Mouse (Mus musculus) hindbrain, embryonic 12.5 days (tissue): ENCODE data around the gene Pde10a. TPM values are rescaled to one million over a fixed set of nuclear protein-coding genes. Genes with fewer than 3 reads are reported as not detected.

Source experiments
- ATAC-seq: fragments of 200-750 bp; cut with Nextera tagmentation; 2 replicates; pipeline ENCODE4 v1.8.0; 2017; ENCODE audit warnings: moderate TSS enrichment; ENCODE audit not compliant: low FRiP score
- H3K27ac ChIP-seq: fragments of 300-500 bp; sonication (generic); 2 replicates; pipeline ENCODE4 v1.5.1; 2016; ENCODE audit warnings: mild to moderate bottlenecking
- H3K27me3 ChIP-seq: fragments of 300-500 bp; sonication (generic); 2 replicates; pipeline ENCODE4 v1.6.1; 2016; ENCODE audit warnings: mild to moderate bottlenecking
- H3K36me3 ChIP-seq: fragments of 300-500 bp; sonication (generic); 2 replicates; pipeline ENCODE4 v1.6.1; 2016; ENCODE audit warnings: mild to moderate bottlenecking
- H3K4me1 ChIP-seq: fragments of 300-500 bp; sonication (generic); 2 replicates; pipeline ENCODE4 v1.6.1; 2016
- H3K4me2 ChIP-seq: fragments of 300-500 bp; sonication (generic); replicated peaks from 2 replicates; pipeline ENCODE4 v1.6.1; 2016; ENCODE audit warnings: mild to moderate bottlenecking
- H3K4me3 ChIP-seq: fragments of 300-500 bp; sonication (generic); 2 replicates; pipeline ENCODE4 v1.5.1; 2016; ENCODE audit warnings: mild to moderate bottlenecking
- H3K9ac ChIP-seq: fragments of 300-500 bp; sonication (generic); 2 replicates; pipeline ENCODE4 v1.6.1; 2016; ENCODE audit warnings: mild to moderate bottlenecking, moderate library complexity
- H3K9me3 ChIP-seq: fragments of 300-500 bp; sonication (generic); replicated peaks from 2 replicates; pipeline ENCODE4 v1.6.1; 2016; ENCODE audit warnings: mild to moderate bottlenecking
- WGBS: fragments of 180-500 bp; shearing (Covaris S2); methylation state at CpG from one replicate; pipeline ENCODE4 v1.1.7; 2016; 5-methylcytosine and 5-hydroxymethylcytosine counted together
- polyA plus RNA-seq: library from polyadenylated mRNA; unstranded; fragments of >200 nt; fragmentation: Nextera tagmentation; extraction: Ambion mirVana; gene quantifications from 2 replicates; pipeline ENCODE4 v1.2.1, GENCODE M21; 2016

Gene Pde10a
- polyA plus RNA-seq, 1 experiment from 2014 or later = 13.9 TPM

GRCm38 (mm10) chr17:8960386-8960785 is 435.2 kb downstream of the Pde10a start:
- ATAC-seq = no peak
- no peaks in the 10 kb centered on the region for H3K9me3 ChIP-seq

GRCm38 (mm10) chr17:8961097-8961496 is 435.9 kb downstream of the Pde10a start:
- Histone ChIP-seq H3K9ac (no peak overlapping the region), H3K27ac (no peak overlapping the region), H3K4me1 (peaks cover 6% of the 10 kb centered on the region), H3K27me3 (no peaks in the 10 kb centered on the region), H3K36me3 (0 out of 2 replicates have a peak, but pooled peaks cover 9% of the 10 kb centered on the region), H3K4me3 (no peak overlapping the region), H3K9me3 (no peaks in the 10 kb centered on the region), H3K4me2 (no peak overlapping the region)
- WGBS = 77% methylated on average over 5 of the region's 5 CpGs
- ATAC-seq = no peak

More at GRCm38 (mm10) chr17:8960386-8960785, 435.2 kb downstream of the Pde10a start:
- WGBS = 72% methylated on average over 4 of the region's 4 CpGs
- H3K9ac ChIP-seq = no peak overlapping the region
- peaks cover 6% of the 10 kb centered on the region for H3K4me1 ChIP-seq
- H3K27ac ChIP-seq = no peak overlapping the region
- H3K4me2 ChIP-seq = no peak overlapping the region
- H3K4me3 ChIP-seq = no peak overlapping the region
- no peaks in the 10 kb centered on the region for H3K27me3 ChIP-seq
- H3K36me3 ChIP-seq = 0 out of 2 replicates have a peak, but pooled peaks cover 6% of the 10 kb centered on the region

GRCm38 (mm10) chr17:8961644-8962043 is 436.5 kb downstream of the Pde10a start:
- ATAC-seq = peak; percentile 81
- H3K4me2 ChIP-seq = no peak overlapping the region
- H3K36me3 ChIP-seq = 0 out of 2 replicates have a peak, but pooled peaks cover 6% of the 10 kb centered on the region
- H3K4me1 ChIP-seq = peaks cover 6% of the 10 kb centered on the region
- no peaks in the 10 kb centered on the region for H3K9me3 ChIP-seq
- WGBS = 34% methylated on average over 14 of the region's 14 CpGs
- H3K4me3 ChIP-seq = no peak overlapping the region
- H3K27me3 ChIP-seq = no peaks in the 10 kb centered on the region
- H3K9ac ChIP-seq = 0 out of 2 replicates have a peak overlapping the region, but pooled peaks have one; percentile 1
- peak overlapping the region; percentile 30; the same call in 1 of the 2 replicates for H3K27ac ChIP-seq

GRCm38 (mm10) chr17:8965177-8965576 is 440.0 kb downstream of the Pde10a start:
- WGBS = 94% methylated on average over 6 of the region's 6 CpGs
- H3K27me3 ChIP-seq = no peaks in the 10 kb centered on the region
- H3K4me3 ChIP-seq = no peak overlapping the region
- H3K9ac ChIP-seq = no peak overlapping the region
- ATAC-seq = no peak
- no peak overlapping the region for H3K27ac ChIP-seq
- H3K36me3 ChIP-seq = peaks cover 23% of the 10 kb centered on the region
- H3K4me1 ChIP-seq = peaks cover 11% of the 10 kb centered on the region
- H3K9me3 ChIP-seq = no peaks in the 10 kb centered on the region
- no peak overlapping the region for H3K4me2 ChIP-seq

GRCm38 (mm10) chr17:8972152-8972854 is 447.1 kb downstream of the Pde10a start:
- H3K27me3 ChIP-seq = no peaks in the 10 kb centered on the region
- H3K4me2 ChIP-seq = no peak overlapping the region
- no peak overlapping the region for H3K27ac ChIP-seq

GRCm38 (mm10) chr17:8973331-8973730 is 448.2 kb downstream of the Pde10a start:
- ATAC-seq = no peak
- H3K9ac ChIP-seq = no peak overlapping the region
- no peak overlapping the region for H3K27ac ChIP-seq
- H3K4me1 ChIP-seq = peaks cover 28% of the 10 kb centered on the region
- no peak overlapping the region for H3K4me3 ChIP-seq
- H3K9me3 ChIP-seq = no peaks in the 10 kb centered on the region
- H3K27me3 ChIP-seq = no peaks in the 10 kb centered on the region
- H3K36me3 ChIP-seq = peaks cover 12% of the 10 kb centered on the region; the same call in 1 of the 2 replicates
- WGBS = 71% methylated on average over 5 of the region's 5 CpGs
- H3K4me2 ChIP-seq = no peak overlapping the region

More at GRCm38 (mm10) chr17:8972152-8972854, 447.1 kb downstream of the Pde10a start:
- no peak for ATAC-seq
- 24% methylated on average over 12 of the region's 12 CpGs for WGBS
- H3K36me3 ChIP-seq = peaks cover 16% of the 10 kb centered on the region
- H3K9ac ChIP-seq = no peak overlapping the region
- H3K4me1 ChIP-seq = peaks cover 28% of the 10 kb centered on the region
- H3K9me3 ChIP-seq = no peaks in the 10 kb centered on the region
- H3K4me3 ChIP-seq = no peak overlapping the region

GRCm38 (mm10) chr17:8974423-8974822 is 449.3 kb downstream of the Pde10a start:
- 54% methylated on average over 7 of the region's 7 CpGs for WGBS
- no peak for ATAC-seq
- H3K4me2 ChIP-seq = no peak overlapping the region
- H3K27ac ChIP-seq = no peak overlapping the region
- H3K27me3 ChIP-seq = no peaks in the 10 kb centered on the region
- H3K4me1 ChIP-seq = peaks cover 28% of the 10 kb centered on the region
- no peak overlapping the region for H3K9ac ChIP-seq
- peaks cover 17% of the 10 kb centered on the region; the same call in 1 of the 2 replicates for H3K36me3 ChIP-seq
- no peaks in the 10 kb centered on the region for H3K9me3 ChIP-seq
- no peak overlapping the region for H3K4me3 ChIP-seq

GRCm38 (mm10) chr17:8974823-8975397 is 449.7 kb downstream of the Pde10a start:
- Histone ChIP-seq H3K4me2 (no peak overlapping the region), H3K27me3 (no peaks in the 10 kb centered on the region), H3K27ac (no peak overlapping the region), H3K4me3 (no peak overlapping the region), H3K4me1 (peaks cover 26% of the 10 kb centered on the region), H3K36me3 (peaks cover 19% of the 10 kb centered on the region; the same call in 1 of the 2 replicates), H3K9me3 (no peaks in the 10 kb centered on the region), H3K9ac (no peak overlapping the region)
- ATAC-seq = no peak
- WGBS = 48% methylated on average over 6 of the region's 6 CpGs

GRCm38 (mm10) chr17:8976745-8977144 is 451.6 kb downstream of the Pde10a start:
- no peak for ATAC-seq
- no peak overlapping the region for H3K4me2 ChIP-seq
- no peaks in the 10 kb centered on the region for H3K27me3 ChIP-seq
- no peak overlapping the region for H3K27ac ChIP-seq
- peaks cover 23% of the 10 kb centered on the region; the same call in 1 of the 2 replicates for H3K36me3 ChIP-seq
- no peak overlapping the region for H3K4me3 ChIP-seq
- H3K9me3 ChIP-seq = no peaks in the 10 kb centered on the region
- H3K4me1 ChIP-seq = peaks cover 22% of the 10 kb centered on the region
- no peak overlapping the region for H3K9ac ChIP-seq
- 90% methylated on average over 6 of the region's 6 CpGs for WGBS

- Histone ChIP-seq H3K36me3 (peaks cover 26% of the 10 kb centered on the region; the same call in 1 of the 2 replicates), H3K9me3 (no peaks in the 10 kb centered on the region), H3K27ac (no peak overlapping the region), H3K4me3 (no peak overlapping the region), H3K4me2 (no peak overlapping the region), H3K4me1 (peaks cover 17% of the 10 kb centered on the region), H3K27me3 (no peaks in the 10 kb centered on the region), H3K9ac (no peak overlapping the region)
- WGBS = 94% methylated on average over 2 of the region's 2 CpGs
- ATAC-seq = no peak
Observed at GRCm38 (mm10) chr17:8977271-8977670, 452.1 kb downstream of the Pde10a start.

GRCm38 (mm10) chr17:8983576-8983975 is 458.4 kb downstream of the Pde10a start:
- H3K27ac ChIP-seq = no peak overlapping the region
- H3K27me3 ChIP-seq = no peaks in the 10 kb centered on the region
- ATAC-seq = no peak
- H3K4me1 ChIP-seq = peaks cover 6% of the 10 kb centered on the region
- H3K4me3 ChIP-seq = no peak overlapping the region
- H3K9me3 ChIP-seq = no peaks in the 10 kb centered on the region
- H3K36me3 ChIP-seq = peaks cover 26% of the 10 kb centered on the region; the same call in 1 of the 2 replicates
- WGBS = 79% methylated on average over 2 of the region's 2 CpGs
- H3K4me2 ChIP-seq = no peak overlapping the region
- no peak overlapping the region for H3K9ac ChIP-seq

- no peak for ATAC-seq
- H3K9me3 ChIP-seq = no peaks in the 10 kb centered on the region
- no peak overlapping the region for H3K4me3 ChIP-seq
- WGBS = 69% methylated on average over 5 of the region's 5 CpGs
- no peak overlapping the region for H3K9ac ChIP-seq
- H3K4me2 ChIP-seq = no peak overlapping the region
- peaks cover 19% of the 10 kb centered on the region; the same call in 1 of the 2 replicates for H3K36me3 ChIP-seq
- H3K27me3 ChIP-seq = no peaks in the 10 kb centered on the region
- H3K4me1 ChIP-seq = peaks cover 13% of the 10 kb centered on the region
- H3K27ac ChIP-seq = no peak overlapping the region
Observed at GRCm38 (mm10) chr17:8985714-8986113, 460.5 kb downstream of the Pde10a start.
